Mouse (Mus musculus) spleen, postnatal 10 days (tissue): ENCODE data around the gene Nuf2.

Source experiments
- DNase-seq, 2 experiments: peaks; one replicate each; pipeline ENCODE4 v3.0.0; 2021 to 2022; ENCODE audit warnings: low spot score in 2 of 2

Nuf2 gene

GRCm38 (mm10) chr1:169471185-169471584, 60.1 kb downstream of the Nuf2 start:
- no peak for DNase-seq

- DNase-seq, result no peak
These were observed 63.5 kb downstream of the Nuf2 start for GRCm38 (mm10) chr1:169467791-169468190.

- no peak for DNase-seq
These were observed 68.7 kb downstream of the Nuf2 start for GRCm38 (mm10) chr1:169462386-169463115.

- peak in 1 of 2 experiments; percentile 23 for DNase-seq
These were observed 72.0 kb downstream of the Nuf2 start for GRCm38 (mm10) chr1:169459071-169459782.
